Mouse (Mus musculus): Measurements from ENCODE around the gene Agfg2.

- TF ChIP-seq MAFK (IDR thresholded peaks at IDR 0.05; ENCODE audit: insufficient read depth, low read depth, low read length) (no peak), HCFC1 (IDR thresholded peaks at IDR 0.05; ENCODE audit: borderline replicate concordance, insufficient read depth, low read length) (no peak), ZC3H11A (IDR thresholded peaks at IDR 0.05; ENCODE audit: borderline replicate concordance, low read depth, low read length) (no peak), ZNF384 (IDR thresholded peaks at IDR 0.05; ENCODE audit: low read depth, low read length) (no peak), CHD2 (IDR thresholded peaks at IDR 0.05; ENCODE audit: low read depth, low read length) (no peak)
Measured at GRCm38 (mm10) chr5:137642886-137643285, 41.6 kb downstream of the Agfg2 start.

Data from ES-E14 (cell line).